Mouse (Mus musculus): ENCODE results near the gene Map3k14. TPM values are rescaled to one million over a fixed set of nuclear protein-coding genes. Genes with fewer than 3 reads are reported as not detected.

Gene Map3k14
- polyA plus RNA-seq, 1 experiment from 2014 or later = 4.8 TPM

DNA sequence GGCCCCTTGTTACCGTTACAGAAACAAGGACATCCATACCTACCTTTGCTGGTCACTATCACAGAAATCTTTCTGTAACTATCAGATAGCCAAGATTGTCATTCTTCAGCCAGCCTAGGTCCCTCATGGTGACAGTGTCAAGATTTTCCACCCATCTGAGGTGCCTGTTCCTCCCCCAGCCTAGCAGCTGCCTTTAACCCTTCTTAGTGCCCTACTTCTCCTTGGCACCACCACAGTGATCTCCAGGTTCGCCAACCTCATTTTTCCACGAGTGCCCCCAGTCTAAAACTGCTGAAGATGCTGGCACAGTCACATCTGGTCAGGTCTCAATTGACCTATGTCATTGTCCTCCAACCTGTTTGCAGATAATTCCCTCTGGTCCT, 97.2 kb downstream of the Map3k14 start:
- Histone ChIP-seq H3K27ac (ENCODE audit: low read depth, low read length) (no peak overlapping the region), H3K27me3 (ENCODE audit: control insufficient read depth, insufficient read depth, low read length) (peaks cover 36% of the 10 kb centered on the region), H3K36me3 (ENCODE audit: control insufficient read depth, insufficient read depth, low read length) (no peaks in the 10 kb centered on the region), H3K9ac (ENCODE audit: low read depth, low read length) (no peak overlapping the region), H3K4me3 (ENCODE audit: low read length) (peak overlapping the region; percentile 63), H3K9me3 (ENCODE audit: control insufficient read depth, low read length) (no peaks in the 10 kb centered on the region), H3K4me2 (replicated peaks; ENCODE audit: low read depth, low read length) (peak overlapping the region; percentile 99), H3K4me1 (ENCODE audit: control insufficient read depth, insufficient read depth, low read length) (0 out of 2 replicates have a peak, but pooled peaks cover 12% of the 10 kb centered on the region)
- ATAC-seq (ENCODE audit: low FRiP score, low TSS enrichment) = no peak
- WGBS = 50% methylated on average over 3 of the region's 3 CpGs

Other genes with a start within 250 kb of the Map3k14 start
- gene Nmt1, start 239.3 kb downstream of the Map3k14 start, polyA plus RNA-seq (2014; fragmentation: Nextera tagmentation; extraction: Ambion mirVana) = 54.7 and 63.6 TPM in 2 replicates
- gene Dcakd, start 239.1 kb downstream of the Map3k14 start, polyA plus RNA-seq (2014; fragmentation: Nextera tagmentation; extraction: Ambion mirVana) = 225 and 229 TPM in 2 replicates
- gene Plcd3, start 165.8 kb downstream of the Map3k14 start, polyA plus RNA-seq (2014; fragmentation: Nextera tagmentation; extraction: Ambion mirVana) = 3.2 and 4.4 TPM in 2 replicates
- gene Acbd4, start 165.8 kb downstream of the Map3k14 start, polyA plus RNA-seq (2014; fragmentation: Nextera tagmentation; extraction: Ambion mirVana) = 15.8 and 16.9 TPM in 2 replicates
- 7.1 and 8.9 TPM in 2 replicates for gene Hexim1, start 151.2 kb downstream of the Map3k14 start, polyA plus RNA-seq (2014; fragmentation: Nextera tagmentation; extraction: Ambion mirVana)
- 8.3 and 10.3 TPM in 2 replicates for gene Hexim2, start 135.0 kb downstream of the Map3k14 start, polyA plus RNA-seq (2014; fragmentation: Nextera tagmentation; extraction: Ambion mirVana)
- gene Fmnl1, start 96.4 kb downstream of the Map3k14 start, polyA plus RNA-seq (2014; fragmentation: Nextera tagmentation; extraction: Ambion mirVana) = 1.1 and 4.0 TPM in 2 replicates
- gene 1700023F06Rik, start 58.9 kb downstream of the Map3k14 start, polyA plus RNA-seq (2014; fragmentation: Nextera tagmentation; extraction: Ambion mirVana) = 0.26 and 0.29 TPM in 2 replicates
- not detected in 2 replicates for gene Spata32, start 49.0 kb downstream of the Map3k14 start, polyA plus RNA-seq (2014; fragmentation: Nextera tagmentation; extraction: Ambion mirVana)
- gene Arhgap27, start 96.2 kb upstream of the Map3k14 start, polyA plus RNA-seq (2014; fragmentation: Nextera tagmentation; extraction: Ambion mirVana) = 11.7 and 15.6 TPM in 2 replicates
- gene Plekhm1, start 145.2 kb upstream of the Map3k14 start, polyA plus RNA-seq (2014; fragmentation: Nextera tagmentation; extraction: Ambion mirVana) = 5.0 and 8.9 TPM in 2 replicates
- gene Lrrc37a, start 237.1 kb upstream of the Map3k14 start, polyA plus RNA-seq (2014; fragmentation: Nextera tagmentation; extraction: Ambion mirVana) = not detected in 2 replicates